In the genomic region with DNA sequence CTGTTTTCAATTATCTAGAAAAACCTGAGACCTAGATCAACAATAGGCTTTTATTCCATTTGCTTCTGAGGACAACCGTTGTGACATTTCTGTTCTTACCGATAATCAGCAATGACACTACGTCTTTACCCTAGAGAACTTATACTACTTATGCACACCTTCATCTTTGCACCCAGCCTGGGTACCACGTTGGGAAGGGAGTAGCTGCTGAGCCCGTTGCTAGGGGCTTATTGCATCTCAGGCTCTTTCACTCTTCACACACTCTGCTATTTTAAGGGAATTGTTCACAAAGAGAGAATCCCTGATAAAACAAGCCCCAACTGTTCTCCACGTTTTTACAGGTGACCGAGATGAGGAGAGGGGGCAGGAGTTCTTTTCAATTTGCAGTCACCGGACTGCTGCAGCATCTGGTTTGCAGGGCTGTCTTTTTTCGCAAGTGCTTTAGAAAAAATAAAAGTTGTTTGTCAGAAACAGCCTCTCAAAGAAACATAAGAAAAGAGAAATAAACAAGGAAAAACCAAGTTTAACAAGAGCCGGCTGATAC, we compare ENCODE assay signal across 19 mouse cellular contexts.
DNase-seq lines count a peak whose midpoint lies in the region; ATAC-seq and TF ChIP-seq lines count a peak whose summit lies in the region.
"Had no signal": no experiment of that assay in that cellular context is flagged by ENCODE, and none has a peak within 500 bp of the region (broad histone marks: within the 10 kb centered on the region; RNA-seq: fewer than 3 reads in every experiment).

No protein-coding gene starts in this region.

- no peak for DNase-seq in layer of hippocampus, adult 2 months (ENCODE audit: low spot score in 2 of 2)
- DNase-seq in layer of hippocampus, postnatal 36 days, result no peak
- no peak for DNase-seq in left cerebral cortex, adult 18-20 months (ENCODE audit: low spot score in 2 of 2)
- no peak for DNase-seq in testis, postnatal 14 days (ENCODE audit: low spot score)
- DNase-seq: cerebellum, adult 18-20 months; cerebellum, postnatal 25 days; gastrocnemius, postnatal 14 days; heart, adult 2 months; kidney, postnatal 36 days; thymus, postnatal 14 days had no signal

- H3K4me2 ChIP-seq in embryonic facial prominence, embryonic 13.5 days, result peak overlapping the region; percentile 31; the same call in 1 of the 2 replicates
- H3K4me2 ChIP-seq in forebrain, embryonic 13.5 days, result 0 out of 2 replicates have a peak overlapping the region, but pooled peaks have one; percentile 25
- peak overlapping the region; percentile 13; the same call in 1 of the 2 replicates for H3K4me2 ChIP-seq in midbrain, embryonic 13.5 days (replicated peaks)
- H3K4me2 ChIP-seq: limb, embryonic 13.5 days; lung, embryonic 15.5 days had no signal

- WGBS in embryonic facial prominence, embryonic 13.5 days, result 27% methylated on average over 10 of the region's 10 CpGs
- WGBS in forebrain, embryonic 13.5 days, result 34% methylated on average over 10 of the region's 10 CpGs
- 39% methylated on average over 10 of the region's 10 CpGs for WGBS in midbrain, embryonic 13.5 days

- H3K27ac ChIP-seq in layer of hippocampus, adult 2 months, result 0 out of 2 replicates have a peak overlapping the region, but pooled peaks have one; percentile 18
- H3K27ac ChIP-seq in embryonic facial prominence, embryonic 13.5 days, result peak overlapping the region; percentile 64; the same call in 1 of the 2 replicates
- peak overlapping the region; percentile 71 for H3K27ac ChIP-seq in forebrain, embryonic 13.5 days
- H3K27ac ChIP-seq in midbrain, embryonic 13.5 days, result peak overlapping the region; percentile 80
- H3K27ac ChIP-seq: heart, adult 2 months; limb, embryonic 13.5 days; liver, embryonic 14.5 days; lung, embryonic 15.5 days; neural tube, embryonic 12.5 days; stomach, postnatal 0 days had no signal

- peaks cover 17% of the 10 kb centered on the region for H3K4me1 ChIP-seq in embryonic facial prominence, embryonic 13.5 days
- peaks cover 37% of the 10 kb centered on the region for H3K4me1 ChIP-seq in forebrain, embryonic 13.5 days
- peaks cover 41% of the 10 kb centered on the region for H3K4me1 ChIP-seq in midbrain, embryonic 13.5 days (replicated peaks)
- H3K4me1 ChIP-seq: lung, embryonic 15.5 days had no signal

- H3K9me3 ChIP-seq in embryonic facial prominence, embryonic 13.5 days, result no peaks in the 10 kb centered on the region
- H3K9me3 ChIP-seq in forebrain, embryonic 13.5 days (replicated peaks), result no peaks in the 10 kb centered on the region
- H3K9me3 ChIP-seq in midbrain, embryonic 13.5 days, result no peaks in the 10 kb centered on the region
- H3K9me3 ChIP-seq: limb, embryonic 13.5 days; lung, embryonic 15.5 days; neural tube, embryonic 12.5 days had no signal

- no peak overlapping the region for H3K4me3 ChIP-seq in layer of hippocampus, adult 2 months
- H3K4me3 ChIP-seq in embryonic facial prominence, embryonic 13.5 days, result no peak overlapping the region
- H3K4me3 ChIP-seq in forebrain, embryonic 13.5 days, result no peak overlapping the region
- H3K4me3 ChIP-seq in midbrain, embryonic 13.5 days (replicated peaks), result no peak overlapping the region
- H3K4me3 ChIP-seq: heart, adult 2 months; limb, embryonic 13.5 days; lung, embryonic 15.5 days; neural tube, embryonic 12.5 days had no signal

- ATAC-seq in embryonic facial prominence, embryonic 13.5 days (ENCODE audit: insufficient number of reproducible peaks, insufficient read depth, low FRiP score, low TSS enrichment, low read depth), result no peak
- ATAC-seq in forebrain, embryonic 13.5 days, result no peak
- ATAC-seq in midbrain, embryonic 13.5 days, result no peak
- ATAC-seq: intestine, embryonic 16.5 days had no signal

- TF ChIP-seq CTCF in layer of hippocampus, adult 2 months (conservative IDR thresholded peaks at IDR 0.05), result no peak

- no peaks in the 10 kb centered on the region for H3K27me3 ChIP-seq in embryonic facial prominence, embryonic 13.5 days
- no peaks in the 10 kb centered on the region for H3K27me3 ChIP-seq in forebrain, embryonic 13.5 days
- H3K27me3 ChIP-seq in midbrain, embryonic 13.5 days, result no peaks in the 10 kb centered on the region
- H3K27me3 ChIP-seq: limb, embryonic 13.5 days; lung, embryonic 15.5 days had no signal

- no peaks in the 10 kb centered on the region for H3K36me3 ChIP-seq in embryonic facial prominence, embryonic 13.5 days
- H3K36me3 ChIP-seq in forebrain, embryonic 13.5 days (ENCODE audit: poor library complexity, severe bottlenecking), result no peaks in the 10 kb centered on the region
- H3K36me3 ChIP-seq in midbrain, embryonic 13.5 days, result no peaks in the 10 kb centered on the region
- H3K36me3 ChIP-seq: limb, embryonic 13.5 days; lung, embryonic 15.5 days; neural tube, embryonic 12.5 days had no signal

- no peak overlapping the region for H3K9ac ChIP-seq in embryonic facial prominence, embryonic 13.5 days
- no peak overlapping the region for H3K9ac ChIP-seq in forebrain, embryonic 13.5 days
- no peak overlapping the region for H3K9ac ChIP-seq in midbrain, embryonic 13.5 days (replicated peaks)
- H3K9ac ChIP-seq: limb, embryonic 13.5 days; liver, embryonic 14.5 days; lung, embryonic 15.5 days; neural tube, embryonic 12.5 days had no signal

Comparison
In these comparisons a context has a peak if more than half of its experiments do, and no peak if none do; other contexts are left out.
1. H3K27ac ChIP-seq: peak in every context shown above with its lines; median percentile 80 in midbrain, embryonic 13.5 days; 71 in forebrain, embryonic 13.5 days; 64 in embryonic facial prominence, embryonic 13.5 days; 18 in layer of hippocampus, adult 2 months.